Mouse (Mus musculus) embryonic facial prominence, embryonic 11.5 days (tissue): ENCODE measurements around the gene Exoc7. TPM values are rescaled to one million over a fixed set of nuclear protein-coding genes. Genes with fewer than 3 reads are reported as not detected.
A peak's percentile ranks its signal among the peaks of the same experiment; 100 is the strongest.

Source experiments
- ATAC-seq: fragments of 200-750 bp; cut with Nextera tagmentation; replicated peaks from 2 replicates; pipeline ENCODE4 v1.8.0; 2017; ENCODE audit warnings: low read depth; ENCODE audit not compliant: insufficient number of reproducible peaks, low FRiP score, low TSS enrichment
- DNase-seq: peaks from one replicate; pipeline ENCODE4 v3.0.0-alpha.2; 2015; ENCODE audit warnings: low spot score
- H3K27ac ChIP-seq: fragments of 300-500 bp; sonication (generic); replicated peaks from 2 replicates; pipeline ENCODE4 v1.5.1; 2014; ENCODE audit warnings: mild to moderate bottlenecking, low read depth, low read length, control low read depth
- H3K27me3 ChIP-seq: fragments of 300-500 bp; sonication (generic); 2 replicates; pipeline ENCODE4 v1.6.1; 2014; ENCODE audit warnings: mild to moderate bottlenecking, low read length, moderate library complexity, mixed read lengths; ENCODE audit not compliant: control insufficient read depth, insufficient read depth
- H3K36me3 ChIP-seq: fragments of 300-500 bp; sonication (generic); replicated peaks from 2 replicates; pipeline ENCODE4 v1.6.1; 2014; ENCODE audit warnings: low read depth, mild to moderate bottlenecking, low read length, moderate library complexity, mixed read lengths; ENCODE audit not compliant: control insufficient read depth, insufficient read depth
- H3K4me1 ChIP-seq: fragments of 300-500 bp; sonication (generic); 2 replicates; pipeline ENCODE4 v1.6.1; 2014; ENCODE audit warnings: low read length, mixed read lengths; ENCODE audit not compliant: control insufficient read depth, insufficient read depth
- H3K4me2 ChIP-seq: fragments of 300-500 bp; sonication (generic); 2 replicates; pipeline ENCODE4 v1.6.1; 2014; ENCODE audit warnings: low read depth, mild to moderate bottlenecking, control low read depth, low read length, moderate library complexity
- H3K4me3 ChIP-seq: fragments of 300-500 bp; sonication (generic); 2 replicates; pipeline ENCODE4 v1.5.1; 2014; ENCODE audit warnings: low read depth, low read length, control low read depth
- H3K9ac ChIP-seq: fragments of 300-500 bp; sonication (generic); replicated peaks from 2 replicates; pipeline ENCODE4 v1.6.1; 2014; ENCODE audit warnings: mild to moderate bottlenecking, control low read depth, low read length
- H3K9me3 ChIP-seq: fragments of 300-500 bp; sonication (generic); replicated peaks from 2 replicates; pipeline ENCODE4 v1.6.1; 2016; ENCODE audit warnings: mild to moderate bottlenecking, low read length, inconsistent platforms, mixed read lengths; ENCODE audit not compliant: control insufficient read depth
- whole genome bisulfite sequencing: fragments of 180-500 bp; shearing (Covaris S2); extraction: QIAGEN DNeasy Blood & Tissue Kit; methylation state at CpG from one replicate; pipeline ENCODE4 v1.1.7; 2014; 5-methylcytosine and 5-hydroxymethylcytosine counted together
- polyA plus RNA-seq: library from polyadenylated mRNA; unstranded; fragments of >200 nt; fragmentation: Nextera tagmentation; extraction: Ambion mirVana; gene quantifications from 2 replicates; pipeline ENCODE4 v1.2.1, GENCODE M21; 2014

Gene Exoc7
- polyA plus RNA-seq, 1 experiment from 2014 or later, result 64.2 TPM

DNA sequence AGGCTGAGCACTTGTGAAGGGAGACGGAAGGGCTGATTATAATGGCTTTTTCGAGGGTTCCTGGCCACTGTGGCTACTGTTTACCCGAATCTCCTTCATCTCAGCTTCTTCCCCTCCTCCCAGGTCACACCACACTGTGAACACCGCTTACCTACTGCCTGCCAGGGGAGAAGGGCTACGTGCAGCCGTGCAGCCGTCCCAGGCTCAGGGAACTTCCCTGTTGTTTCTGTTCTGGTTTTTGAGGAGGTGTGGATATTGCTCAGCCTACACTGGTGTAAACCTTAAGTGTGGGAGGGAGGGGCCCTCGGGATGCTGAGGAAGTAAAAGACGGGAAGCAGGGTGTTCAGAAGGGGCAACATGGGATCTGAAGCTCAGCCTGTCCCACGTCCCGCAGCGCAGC, 30.0 kb upstream of the Exoc7 start:
- H3K4me3 ChIP-seq, result no peak overlapping the region

DNA sequence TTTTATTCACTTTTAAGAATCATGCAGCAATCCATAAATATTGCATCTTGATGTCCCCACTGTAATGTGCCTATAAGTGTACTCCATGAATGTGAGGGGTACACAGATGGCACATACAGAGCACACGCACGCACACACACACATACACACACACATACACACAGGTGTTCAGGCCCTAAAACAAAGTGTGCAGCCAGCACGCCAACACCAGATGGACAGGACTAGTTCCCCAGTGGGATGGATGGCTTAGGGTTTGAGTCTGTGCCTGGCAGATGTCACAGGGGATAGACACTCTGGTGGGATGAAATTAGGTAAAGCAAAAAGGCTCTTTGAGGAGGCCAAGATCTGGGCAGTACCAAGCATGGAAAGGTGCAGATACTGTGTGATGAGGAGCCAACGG, 29.4 kb upstream of the Exoc7 start:
- no peaks in the 10 kb centered on the region for H3K36me3 ChIP-seq
- H3K27ac ChIP-seq, result no peak overlapping the region
- H3K27me3 ChIP-seq, result peaks cover 16% of the 10 kb centered on the region
- H3K4me1 ChIP-seq, result peaks cover 4% of the 10 kb centered on the region
- DNase-seq (no peak), ATAC-seq (no peak)
- H3K4me3 ChIP-seq, result no peak overlapping the region
- H3K9ac ChIP-seq, result no peak overlapping the region; the same call in 1 of the 2 replicates
- WGBS, result 92% methylated on average over 4 of the region's 4 CpGs
- H3K4me2 ChIP-seq, result peak overlapping the region; percentile 96; the same call in 1 of the 2 replicates
- H3K9me3 ChIP-seq, result no peaks in the 10 kb centered on the region

More for the DNA sequence above, 30.0 kb upstream of the Exoc7 start:
- Histone ChIP-seq H3K4me1 (peaks cover 3% of the 10 kb centered on the region), H3K27me3 (peaks cover 16% of the 10 kb centered on the region), H3K27ac (no peak overlapping the region), H3K9ac (0 out of 2 replicates have a peak overlapping the region, but pooled peaks have one; percentile 9), H3K4me2 (no peak overlapping the region), H3K9me3 (no peaks in the 10 kb centered on the region), H3K36me3 (no peaks in the 10 kb centered on the region)
- DNase-seq, result no peak
- 66% methylated on average over 12 of the region's 12 CpGs for WGBS
- ATAC-seq, result no peak

DNA sequence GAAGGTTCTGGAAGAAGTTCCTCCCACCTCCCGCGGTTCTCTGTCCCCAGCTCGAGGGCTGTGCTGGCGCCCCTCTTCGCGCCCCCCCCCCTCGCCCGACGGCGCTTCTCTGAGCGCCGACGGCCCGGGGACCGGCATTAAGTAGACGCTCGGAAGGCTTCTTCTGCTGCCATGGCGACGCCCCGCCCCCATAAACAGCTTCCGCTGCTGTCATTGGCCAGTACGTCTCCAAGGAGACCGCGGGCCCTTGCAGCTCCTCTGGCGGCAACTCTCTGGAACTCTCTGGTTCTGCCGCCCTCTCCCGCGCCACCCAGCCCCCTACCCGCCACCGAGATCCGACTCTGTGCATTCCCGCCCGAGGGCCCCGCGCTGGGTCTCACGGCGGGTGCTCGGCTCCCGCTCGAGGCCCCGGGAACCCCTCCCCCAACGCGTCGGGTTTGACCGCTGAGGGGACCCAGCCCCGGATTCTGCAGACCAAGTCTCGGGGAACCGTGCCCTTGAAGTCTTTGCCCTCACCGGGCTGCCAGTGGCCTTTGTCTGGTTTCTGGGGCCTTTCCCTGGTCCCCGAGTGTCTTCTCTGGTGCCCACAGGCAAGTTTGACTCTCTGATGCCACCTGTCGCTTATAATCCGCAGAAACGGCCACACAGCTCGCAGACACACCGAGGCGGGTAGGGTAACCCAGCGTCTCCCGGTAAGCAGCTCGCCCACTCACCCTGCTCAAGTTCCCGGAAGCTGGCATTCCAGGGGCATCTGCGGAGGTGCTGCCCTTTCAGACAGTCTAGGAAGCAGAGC, 28.4 kb upstream of the Exoc7 start, which contains the start of gene Foxj1:
Foxj1 (minus strand) TSS at position 156 of the 793 bp plus-strand sequence.
- DNase-seq, result peak; percentile 95
- peak; percentile 74 for ATAC-seq
- peak within 1 kb of the TSS; percentile 79 for H3K9ac ChIP-seq
- peaks cover 4% of the 10 kb centered on the region for H3K4me1 ChIP-seq
- H3K27me3 ChIP-seq, result peaks cover 16% of the 10 kb centered on the region
- H3K4me2 ChIP-seq, result peak within 1 kb of the TSS; percentile 96
- no peaks in the 10 kb centered on the region for H3K36me3 ChIP-seq
- H3K27ac ChIP-seq, result peak within 1 kb of the TSS; percentile 52
- WGBS, result under 1% methylated on average over 57 of the region's 61 CpGs
- peak within 1 kb of the TSS; percentile 56 for H3K4me3 ChIP-seq
- no peaks in the 10 kb centered on the region for H3K9me3 ChIP-seq

DNA sequence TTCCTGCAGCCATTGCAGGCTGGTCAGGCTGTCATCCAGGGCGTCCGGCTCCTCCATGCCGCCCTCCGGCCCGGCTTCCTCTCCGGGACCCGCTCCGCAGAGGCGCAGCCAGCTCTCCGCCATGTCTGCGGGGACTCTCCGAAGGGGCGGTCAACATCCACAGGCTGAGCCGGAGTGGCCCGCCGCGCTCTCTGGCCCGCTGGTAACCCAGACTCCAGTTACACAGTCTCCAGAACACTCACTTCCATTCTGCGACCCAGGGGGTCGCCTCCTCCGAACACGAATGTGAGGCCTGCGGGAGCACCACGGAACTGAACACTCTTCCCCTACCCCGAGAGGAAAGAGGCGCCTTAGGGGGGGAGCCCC, 27.4 kb upstream of the Exoc7 start:
- Histone ChIP-seq H3K9me3 (no peaks in the 10 kb centered on the region), H3K4me1 (peaks cover 4% of the 10 kb centered on the region), H3K27me3 (peaks cover 16% of the 10 kb centered on the region), H3K4me3 (peak overlapping the region; percentile 26), H3K27ac (no peak overlapping the region), H3K9ac (peak overlapping the region; percentile 33; the same call in 1 of the 2 replicates), H3K4me2 (peak overlapping the region; percentile 35), H3K36me3 (no peaks in the 10 kb centered on the region)
- ATAC-seq (no peak), DNase-seq (no peak)
- 3% methylated on average over 25 of the region's 26 CpGs for WGBS

DNA sequence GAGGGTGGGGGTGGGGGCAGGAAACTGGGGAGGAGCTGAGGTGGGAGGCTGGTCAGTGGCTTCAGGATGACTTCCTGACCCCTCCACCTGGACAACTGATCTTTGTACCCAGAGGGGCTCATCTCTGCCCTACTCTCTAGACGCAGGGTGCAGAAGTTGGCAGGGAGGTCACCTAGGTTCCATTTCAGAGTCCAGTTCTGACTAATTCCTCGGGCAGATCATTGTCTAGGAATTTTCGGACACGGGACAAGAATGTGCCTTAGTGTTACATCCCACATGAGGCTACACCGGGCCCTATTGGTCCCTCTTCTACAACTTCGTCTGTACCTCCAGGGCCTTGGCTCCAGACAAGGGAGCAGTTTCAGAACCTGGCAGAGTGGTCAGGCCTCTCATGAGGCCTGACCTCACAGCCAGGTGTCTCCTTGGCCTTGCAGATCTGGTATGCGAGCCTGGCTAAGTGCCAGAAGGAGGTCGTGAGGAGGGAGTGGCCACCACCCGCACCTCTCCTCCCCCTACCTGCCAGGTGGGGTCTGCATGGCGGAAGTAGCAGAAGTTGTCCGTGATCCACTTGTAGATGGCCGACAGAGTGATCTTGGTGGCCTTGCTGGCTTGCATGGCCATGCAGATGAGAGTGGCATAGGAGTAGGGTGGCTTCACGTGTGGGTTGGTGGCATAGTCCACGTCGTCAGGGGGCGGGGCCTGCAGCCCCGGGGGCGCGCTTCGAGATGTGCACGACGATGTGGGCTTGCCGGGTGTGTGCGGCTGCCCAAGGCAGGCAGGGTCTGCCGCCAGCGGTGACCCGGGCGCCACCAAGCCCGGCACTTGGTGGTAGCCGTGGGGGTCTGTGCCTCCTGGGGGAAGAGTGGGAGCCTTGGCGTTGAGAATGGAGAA, 26.7 kb upstream of the Exoc7 start:
- Histone ChIP-seq H3K27me3 (peaks cover 16% of the 10 kb centered on the region), H3K4me3 (peak overlapping the region; percentile 26), H3K9ac (peak overlapping the region; percentile 33; the same call in 1 of the 2 replicates), H3K27ac (no peak overlapping the region), H3K36me3 (no peaks in the 10 kb centered on the region), H3K4me2 (peak overlapping the region; percentile 35), H3K4me1 (peaks cover 4% of the 10 kb centered on the region), H3K9me3 (no peaks in the 10 kb centered on the region)
- WGBS, result 22% methylated on average over 30 of the region's 31 CpGs
- ATAC-seq, result no peak
- DNase-seq, result no peak

DNA sequence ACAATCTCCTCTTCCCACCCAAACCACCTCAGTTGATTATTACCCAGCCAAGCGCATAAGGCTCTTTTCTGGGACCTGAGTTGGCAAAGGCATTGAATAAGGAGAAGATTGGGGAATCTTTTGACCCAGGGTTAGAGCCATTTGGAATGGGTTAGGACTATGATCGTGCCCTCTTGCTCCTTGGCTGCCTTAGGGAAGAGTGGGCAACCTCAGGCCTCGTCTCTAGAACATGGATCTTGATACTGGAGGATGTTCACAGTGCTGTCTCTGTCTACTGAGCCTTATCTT, 25.9 kb upstream of the Exoc7 start:
- Histone ChIP-seq H3K4me2 (no peak overlapping the region), H3K9me3 (no peaks in the 10 kb centered on the region), H3K27ac (no peak overlapping the region), H3K27me3 (peaks cover 16% of the 10 kb centered on the region), H3K36me3 (no peaks in the 10 kb centered on the region), H3K9ac (no peak overlapping the region), H3K4me3 (no peak overlapping the region), H3K4me1 (peaks cover 4% of the 10 kb centered on the region)
- ATAC-seq (no peak), DNase-seq (no peak)
- WGBS, result 84% methylated on average over 3 of the region's 3 CpGs

DNA sequence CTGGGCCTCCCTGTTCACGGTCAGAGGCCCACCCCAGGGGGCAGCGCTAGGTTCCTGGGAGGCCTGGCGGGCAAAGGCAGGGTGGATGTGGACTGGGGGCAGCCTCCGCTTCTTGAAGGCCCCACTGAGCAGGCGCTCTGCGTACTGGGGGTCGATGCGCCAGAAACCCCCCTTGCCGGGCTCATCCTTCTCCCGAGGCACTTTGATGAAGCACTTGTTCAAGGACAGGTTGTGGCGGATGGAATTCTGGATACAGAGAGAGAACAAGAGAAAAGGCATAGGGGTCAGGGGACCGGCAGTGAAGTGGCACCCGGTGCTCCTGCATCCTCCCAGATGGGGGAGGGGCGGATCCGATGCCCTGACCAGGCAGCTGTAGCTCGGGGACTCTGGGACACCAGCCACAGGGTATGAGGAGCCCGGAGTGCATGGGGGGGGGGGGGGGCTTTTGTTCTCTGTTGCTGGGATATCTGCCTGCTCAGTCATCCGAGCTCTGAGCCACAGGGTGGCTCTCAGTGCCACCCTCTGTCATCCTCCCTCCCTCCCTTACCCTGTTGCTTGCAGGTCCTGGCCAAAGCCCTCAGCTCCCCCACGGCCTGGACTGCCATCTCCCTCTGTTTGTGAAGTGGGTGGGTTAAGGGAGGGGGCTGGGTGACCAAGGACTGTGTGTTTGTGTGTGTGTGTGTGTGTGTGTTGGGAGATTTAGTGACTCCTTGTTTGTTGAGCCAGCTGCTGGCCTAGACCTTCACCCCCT, 25.4 kb upstream of the Exoc7 start:
- no peaks in the 10 kb centered on the region for H3K36me3 ChIP-seq
- H3K4me1 ChIP-seq, result peaks cover 4% of the 10 kb centered on the region
- DNase-seq (peak; percentile 16), ATAC-seq (0 out of 2 replicates have a peak, but pooled peaks have one; percentile 16)
- H3K27me3 ChIP-seq, result peaks cover 16% of the 10 kb centered on the region
- H3K4me2 ChIP-seq, result no peak overlapping the region
- no peak overlapping the region for H3K27ac ChIP-seq
- no peak overlapping the region for H3K4me3 ChIP-seq
- no peak overlapping the region for H3K9ac ChIP-seq
- no peaks in the 10 kb centered on the region for H3K9me3 ChIP-seq
- WGBS, result 42% methylated on average over 17 of the region's 19 CpGs
